Mouse (Mus musculus) mature B cell (primary cell): Measurements from ENCODE around the gene Tgfbr2.

Experiments used
- in situ Hi-C: fragments of 300-500 bp; cut with MboI; formaldehyde crosslinking; loops from 2 replicates; pipeline ENCODE4 v1.14.3; 2019

The Tgfbr2 gene

DNA sequence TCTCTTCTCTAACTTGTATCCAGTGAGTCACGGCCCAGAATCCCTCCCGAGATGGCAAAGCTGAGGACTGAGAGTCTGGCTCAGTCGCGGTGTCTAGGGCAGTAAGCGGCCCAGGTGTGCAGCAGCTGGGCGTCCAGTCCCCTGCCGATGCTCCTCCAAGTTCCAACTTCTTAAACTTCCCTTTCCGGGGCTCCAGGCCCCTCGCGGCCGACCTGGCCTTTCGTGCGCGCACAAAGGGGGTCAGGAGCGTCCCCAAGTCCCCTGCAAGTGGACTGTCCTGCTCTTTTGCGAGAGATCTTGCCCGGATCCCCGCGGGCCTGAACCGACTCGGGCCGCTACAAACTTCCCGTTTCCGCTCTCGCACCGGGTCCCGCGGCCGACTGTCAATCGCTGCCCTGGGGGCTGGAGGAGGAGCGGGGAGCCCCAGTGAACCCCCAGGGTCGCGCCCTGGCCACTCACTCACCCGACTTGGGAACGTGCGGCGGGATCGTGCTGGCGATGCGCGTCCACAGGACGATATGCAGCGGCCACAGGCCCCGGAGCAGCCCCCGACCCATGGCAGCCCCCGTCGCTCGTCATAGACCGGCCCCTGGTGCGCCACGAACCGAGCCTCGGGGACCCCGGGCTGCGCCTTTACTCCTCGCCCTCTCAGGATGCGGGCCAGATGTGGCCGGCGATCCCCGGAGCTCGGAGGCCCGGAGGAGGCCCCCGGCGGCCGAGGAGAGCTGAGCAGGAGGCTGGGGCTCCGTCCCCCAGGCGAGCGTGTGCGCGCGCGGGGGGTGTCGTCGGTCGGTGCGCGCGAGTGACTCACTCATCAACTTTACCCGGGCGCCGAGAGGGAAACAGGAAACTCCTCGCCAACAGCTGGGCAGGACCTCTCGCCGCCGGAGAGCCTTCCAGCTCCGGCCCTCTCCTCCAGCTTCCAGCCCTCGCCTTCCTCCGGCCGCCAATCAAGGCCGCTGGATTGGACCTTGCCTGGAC is at the start of gene Tgfbr2:
Gene Tgfbr2 (minus strand): TSS at position 880 of the 981 bp plus-strand sequence.
- in situ Hi-C loops: no loop called here

DNA sequence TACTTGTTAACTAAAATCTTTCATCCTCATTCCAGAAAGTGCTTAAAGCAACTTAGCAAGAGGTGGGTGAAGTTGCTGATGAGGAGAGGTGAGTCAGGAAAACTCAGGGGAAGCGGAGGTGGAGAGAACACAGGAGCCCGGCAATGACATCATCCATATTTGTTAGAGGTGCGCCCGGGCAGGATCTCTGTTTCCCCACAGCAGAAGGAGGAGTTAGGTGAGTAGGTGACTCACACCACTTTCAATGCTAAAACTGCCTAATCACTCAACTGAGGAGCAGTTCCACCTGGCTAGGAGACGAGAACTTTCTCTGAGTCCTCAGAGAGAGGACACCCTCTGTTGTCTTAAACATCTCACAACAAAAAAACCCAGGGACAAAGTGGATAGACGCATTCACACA is 48.2 kb upstream of the Tgfbr2 start:
- in situ Hi-C loops: no loop called here

DNA sequence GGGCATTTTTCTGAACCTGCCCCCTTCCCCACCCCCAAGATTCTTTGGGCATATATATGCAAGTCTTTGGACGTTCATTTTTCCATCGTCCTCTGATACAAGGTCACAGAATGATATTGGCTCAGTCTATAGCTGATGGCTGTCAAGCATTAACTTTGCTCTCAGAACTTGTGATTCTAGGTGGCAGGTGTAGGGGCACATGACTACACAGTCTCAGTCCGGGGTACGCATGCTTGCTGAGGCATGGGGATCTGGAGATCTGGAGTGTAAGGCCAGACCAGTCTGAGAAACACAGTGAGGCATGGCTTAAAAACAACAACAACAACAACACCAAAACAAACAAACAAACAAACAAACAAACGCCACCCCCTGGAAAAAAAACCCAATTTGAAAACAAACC is 47.5 kb upstream of the Tgfbr2 start:
- in situ Hi-C loops: no loop called here

DNA sequence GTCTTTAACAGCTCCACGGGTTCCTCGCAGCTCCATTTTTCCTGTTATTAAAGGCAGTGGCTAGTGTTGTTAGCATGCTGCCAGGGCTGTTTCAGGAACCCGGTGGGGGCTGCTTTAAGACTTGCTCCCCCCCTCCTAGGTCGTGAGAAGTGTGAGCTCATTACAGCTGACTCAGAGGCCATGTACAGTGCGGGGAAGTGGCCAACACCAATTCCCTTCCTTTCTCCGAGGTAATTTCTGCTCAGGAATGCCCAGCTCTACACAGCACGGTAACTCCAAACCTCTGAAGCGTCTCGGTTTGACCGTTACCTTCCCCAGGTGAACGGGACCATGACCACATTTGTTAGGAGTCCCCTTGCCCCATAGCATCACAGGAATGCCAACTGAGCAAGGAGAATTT is 46.8 kb upstream of the Tgfbr2 start:
- in situ Hi-C loops: no loop called here

DNA sequence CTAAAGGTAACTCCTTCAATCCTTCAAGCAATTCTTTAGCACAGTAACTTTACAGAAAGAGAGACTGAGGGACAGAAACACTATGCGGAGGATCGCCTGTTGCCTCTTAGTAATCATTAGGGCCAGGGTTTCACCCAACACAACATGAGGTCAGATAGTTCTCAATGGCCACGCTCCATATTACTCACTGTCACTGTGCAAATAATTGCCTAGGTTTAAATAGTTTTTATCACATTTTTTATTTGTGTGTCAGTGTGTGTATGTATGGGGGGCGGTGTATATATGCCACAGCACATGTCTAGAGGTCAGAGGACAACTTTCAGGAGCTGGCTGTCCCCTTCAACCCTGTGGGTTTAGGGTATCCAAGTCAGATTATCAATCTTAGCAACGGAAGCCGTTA is 46.4 kb upstream of the Tgfbr2 start:
- in situ Hi-C loops: no loop called here

DNA sequence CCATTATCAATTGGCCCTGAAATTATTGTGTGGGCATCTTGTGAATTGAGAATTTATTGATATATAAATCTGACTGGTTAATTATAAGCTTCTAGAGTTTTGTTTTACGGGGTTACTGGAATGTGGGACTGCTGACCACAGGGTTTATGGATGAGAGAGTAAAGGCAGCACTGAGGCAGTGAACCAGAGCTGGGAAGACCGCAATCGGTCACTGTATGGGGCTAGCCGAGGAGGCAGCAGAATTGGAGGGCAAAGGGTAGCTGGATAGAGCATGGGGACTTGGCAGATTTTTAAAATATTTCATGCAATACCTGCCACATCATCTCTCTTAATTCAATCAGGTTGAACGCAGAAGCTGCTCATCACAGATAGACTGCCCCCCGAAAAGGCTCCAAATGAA is 45.5 kb upstream of the Tgfbr2 start:
- in situ Hi-C loops: no loop called here

DNA sequence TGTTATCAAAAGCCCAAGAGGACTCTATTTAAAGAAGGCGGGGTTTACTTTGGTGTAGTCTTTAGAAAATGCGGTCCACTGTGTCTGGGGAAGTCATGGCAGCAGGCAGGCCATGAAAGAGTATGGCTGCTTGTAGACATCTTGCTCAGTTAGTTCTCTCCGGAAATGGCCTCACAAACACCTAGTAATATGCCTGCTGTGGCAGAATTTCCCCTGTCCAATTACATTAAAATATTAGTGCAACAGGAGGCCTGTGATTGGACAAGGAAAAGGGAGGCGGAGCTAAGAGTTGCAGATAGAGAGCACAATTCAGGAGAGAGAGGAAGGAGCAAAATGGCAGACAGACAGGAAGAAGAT is 45.0 kb upstream of the Tgfbr2 start:
- in situ Hi-C loops: no loop called here

DNA sequence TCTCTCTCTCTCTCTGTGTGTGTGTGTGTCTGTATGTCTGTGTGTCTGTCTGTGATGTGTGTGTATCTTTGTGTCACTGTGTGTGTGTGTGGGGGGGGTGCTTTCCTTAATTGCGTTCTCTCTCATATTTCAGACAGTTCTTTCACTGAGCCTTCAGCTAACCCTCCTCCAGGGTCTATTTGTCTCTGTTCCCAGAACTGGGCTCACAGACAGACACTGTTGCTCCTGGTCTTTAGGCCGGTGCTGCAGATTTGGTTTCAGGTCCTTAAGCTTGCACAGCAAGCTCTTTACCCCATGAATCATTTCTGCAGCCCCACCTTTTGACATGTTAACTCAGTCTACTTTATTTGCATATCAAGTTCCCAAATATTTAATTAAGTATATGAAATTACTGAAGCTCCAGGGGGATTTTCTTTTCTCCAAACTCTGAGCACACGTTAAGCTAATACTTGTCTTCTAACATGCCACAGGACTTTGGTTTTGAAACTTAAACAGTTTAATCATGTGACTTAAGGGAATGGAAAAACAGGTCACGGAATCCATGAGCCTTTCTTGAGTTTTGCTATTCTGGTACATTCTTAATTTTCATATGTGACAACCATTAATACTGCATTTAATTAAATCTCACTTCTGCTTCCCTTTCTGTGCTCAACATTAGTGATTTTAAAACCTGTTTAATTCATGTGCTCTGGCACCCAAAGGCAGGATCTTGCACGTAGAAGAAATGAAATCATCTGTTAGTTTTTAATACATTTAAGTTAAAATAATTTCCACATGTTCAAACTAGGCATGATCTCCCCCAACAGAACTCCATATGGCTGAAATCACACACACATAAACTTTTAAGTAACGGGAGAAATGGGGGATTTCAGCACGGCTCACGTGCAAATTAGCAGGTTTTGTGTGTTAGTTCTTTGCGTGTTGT is 44.3 kb upstream of the Tgfbr2 start:
- in situ Hi-C loops: loop anchor here (10.0 kb wide), 1 partner anchor 145 kb away; no protein-coding TSS in a partner anchor

DNA sequence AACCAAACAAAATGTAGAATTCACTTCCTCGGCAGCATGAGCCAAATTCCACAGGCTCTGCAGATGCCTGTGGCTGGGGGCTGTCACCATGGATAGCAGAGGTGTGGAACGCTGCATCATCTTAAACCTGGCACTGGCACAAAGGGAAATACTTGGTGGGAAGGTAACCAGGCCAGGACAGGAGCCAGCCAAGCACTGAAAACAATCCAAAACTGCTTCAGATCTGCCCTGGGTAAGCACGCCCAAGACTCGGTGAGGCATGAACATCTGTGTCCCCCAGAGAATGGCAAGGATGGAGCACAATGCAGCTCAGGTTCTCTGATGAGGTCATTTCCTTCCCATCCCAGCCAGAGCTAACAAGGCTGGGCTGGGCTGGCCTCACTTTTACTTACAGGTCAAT is 43.6 kb upstream of the Tgfbr2 start:
- in situ Hi-C loops: loop anchor here (10.0 kb wide), 1 partner anchor 146 kb away; no protein-coding TSS in a partner anchor

DNA sequence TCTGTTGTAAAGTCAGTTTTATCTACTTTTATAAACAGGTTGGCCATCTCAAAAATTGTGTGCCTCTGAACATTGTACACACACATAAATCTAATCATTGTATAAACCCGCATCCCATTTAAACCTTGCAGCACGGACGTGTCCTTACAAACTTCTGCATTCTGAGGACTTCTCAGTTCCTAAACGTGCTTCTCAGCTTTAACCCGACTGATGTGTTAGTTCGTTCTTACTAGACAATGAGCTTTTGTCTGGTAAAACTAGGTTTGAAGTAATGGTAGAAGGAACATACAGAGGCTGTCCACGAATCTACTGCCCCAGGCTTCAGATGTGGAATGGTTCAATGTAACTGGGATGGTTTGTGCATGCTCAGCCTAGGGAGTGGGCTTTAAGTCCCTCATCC is 41.9 kb upstream of the Tgfbr2 start:
- in situ Hi-C loops: loop anchor here (10.0 kb wide), 1 partner anchor 148 kb away; no protein-coding TSS in a partner anchor

DNA sequence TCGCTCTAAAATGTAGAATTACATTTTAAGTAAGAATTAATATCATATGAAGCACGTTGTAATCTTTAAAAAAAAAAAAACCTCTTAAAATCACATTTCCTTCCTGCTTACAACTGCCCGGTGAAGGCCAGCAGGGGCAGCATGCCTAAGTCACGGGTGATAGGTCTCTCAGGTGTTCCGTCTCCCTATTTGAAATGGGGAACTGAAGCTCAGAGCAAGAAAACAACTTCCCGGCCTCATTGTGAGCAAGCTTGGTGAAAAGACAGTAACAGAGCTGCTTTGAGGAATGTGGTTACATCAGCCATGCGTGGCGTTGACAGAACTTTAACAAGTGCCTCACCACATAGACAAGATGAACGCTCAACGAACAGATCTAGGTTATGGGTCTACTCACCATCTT is 41.5 kb upstream of the Tgfbr2 start:
- in situ Hi-C loops: loop anchor here (10.0 kb wide), 1 partner anchor 148 kb away; no protein-coding TSS in a partner anchor

DNA sequence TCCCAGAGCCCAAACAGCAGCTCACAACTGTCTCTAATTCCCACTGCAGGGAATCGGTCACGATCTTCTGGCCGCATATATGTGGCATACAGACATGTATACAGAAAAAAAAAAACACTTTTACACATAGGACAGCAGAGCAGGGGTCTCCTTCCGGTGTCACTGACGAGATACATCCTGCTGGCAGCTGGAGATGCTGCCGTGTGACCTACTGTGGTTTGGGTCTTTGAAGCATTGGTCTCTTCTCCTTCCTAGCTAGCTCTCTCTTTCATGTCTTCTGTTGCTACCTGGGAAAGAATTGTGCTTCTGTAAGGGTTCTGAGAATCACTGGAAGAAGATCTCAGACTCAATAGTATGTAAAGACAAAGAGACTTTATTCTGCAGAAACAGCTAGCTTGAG is 39.1 kb upstream of the Tgfbr2 start:
- in situ Hi-C loops: loop anchor here (10.0 kb wide), 1 partner anchor 151 kb away; no protein-coding TSS in a partner anchor

DNA sequence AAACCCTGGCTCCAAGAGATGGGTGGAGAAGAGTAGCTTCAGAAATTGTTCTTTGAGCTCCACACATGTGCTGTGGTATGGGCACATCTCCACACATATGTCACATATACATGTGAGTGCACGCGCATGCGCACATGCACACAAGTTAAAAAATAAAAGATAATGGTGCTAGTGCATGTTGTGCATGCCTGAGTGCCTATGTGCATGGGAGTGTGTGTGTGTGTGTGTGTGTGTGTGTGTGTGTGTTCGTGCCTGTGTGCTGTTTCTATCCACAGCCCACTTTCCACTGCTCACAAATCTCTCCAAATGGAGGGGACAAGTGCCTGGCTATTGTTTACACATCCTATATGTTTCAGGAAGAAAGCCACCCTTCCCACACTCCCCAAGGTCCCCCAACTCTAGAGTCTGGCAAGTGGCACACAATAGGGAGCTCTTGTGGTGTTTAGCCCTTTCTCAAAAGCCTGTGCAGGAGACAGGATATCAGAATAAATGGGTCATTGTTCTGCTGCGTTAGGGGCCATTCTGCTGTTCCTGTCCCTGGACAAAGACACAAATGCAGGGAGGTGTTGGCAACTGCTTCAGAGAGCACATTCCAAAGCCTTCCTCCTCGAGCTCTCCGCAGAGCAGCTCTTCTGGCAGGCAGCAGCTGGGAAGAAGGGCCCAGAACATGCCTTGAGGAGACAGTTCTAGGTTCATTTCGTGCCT is 37.9 kb upstream of the Tgfbr2 start:
- in situ Hi-C loops: loop anchor here (10.0 kb wide), 1 partner anchor 152 kb away; no protein-coding TSS in a partner anchor

DNA sequence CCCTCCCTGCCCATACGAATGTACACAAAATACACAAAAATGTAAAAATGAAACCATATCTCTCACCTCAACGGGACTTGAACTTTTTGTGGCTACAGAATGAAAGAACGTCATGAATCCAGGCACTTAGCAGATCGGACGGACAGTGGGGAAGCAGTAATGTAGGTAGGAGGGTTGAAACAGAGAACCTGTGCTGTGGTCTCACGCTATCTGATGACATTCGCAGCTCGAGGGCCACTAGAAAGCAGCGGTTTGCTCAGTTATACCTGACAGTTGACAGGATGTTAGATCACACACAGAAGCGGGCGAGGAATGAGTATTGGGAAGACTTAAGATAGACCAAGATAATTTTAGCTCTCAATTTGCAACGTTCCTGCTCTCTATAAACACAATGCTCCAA is 36.9 kb upstream of the Tgfbr2 start:
- in situ Hi-C loops: loop anchor here (10.0 kb wide), 1 partner anchor 153 kb away; no protein-coding TSS in a partner anchor

DNA sequence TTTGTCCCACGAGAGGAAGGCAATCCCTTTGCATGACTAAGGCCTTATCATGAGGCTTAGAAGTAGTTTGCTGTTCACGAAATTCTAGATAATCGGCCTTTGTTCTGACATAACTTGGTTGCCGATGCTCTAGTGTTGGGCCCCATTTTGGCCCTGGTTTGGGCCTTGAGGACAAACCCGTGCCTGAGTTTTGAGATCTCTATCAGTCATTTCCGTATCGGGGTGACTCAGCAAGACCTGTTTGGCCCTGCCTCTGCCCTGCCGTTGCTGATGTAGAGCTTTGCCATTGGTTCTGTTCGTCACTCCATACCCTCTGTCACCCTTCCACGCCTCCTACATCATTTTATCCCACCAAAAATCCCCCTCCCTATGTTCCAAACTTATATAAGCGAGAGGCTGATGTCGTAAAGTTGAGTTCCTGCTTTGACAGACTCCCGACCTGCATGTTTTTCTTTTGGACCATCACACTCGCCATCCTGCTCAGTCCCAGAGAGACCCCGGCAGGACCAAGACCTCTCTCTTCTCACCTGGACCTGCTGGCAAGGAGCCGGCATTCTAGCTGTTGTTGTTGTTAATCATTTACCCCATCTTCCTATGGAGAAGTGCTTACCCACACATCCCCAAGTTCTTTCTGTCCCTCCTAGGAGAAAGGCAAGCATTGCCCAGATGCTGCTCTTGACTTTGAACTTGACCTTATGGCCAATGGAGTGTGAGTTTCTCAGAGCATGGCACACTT is 33.2 kb upstream of the Tgfbr2 start:
- in situ Hi-C loops: no loop called here

DNA sequence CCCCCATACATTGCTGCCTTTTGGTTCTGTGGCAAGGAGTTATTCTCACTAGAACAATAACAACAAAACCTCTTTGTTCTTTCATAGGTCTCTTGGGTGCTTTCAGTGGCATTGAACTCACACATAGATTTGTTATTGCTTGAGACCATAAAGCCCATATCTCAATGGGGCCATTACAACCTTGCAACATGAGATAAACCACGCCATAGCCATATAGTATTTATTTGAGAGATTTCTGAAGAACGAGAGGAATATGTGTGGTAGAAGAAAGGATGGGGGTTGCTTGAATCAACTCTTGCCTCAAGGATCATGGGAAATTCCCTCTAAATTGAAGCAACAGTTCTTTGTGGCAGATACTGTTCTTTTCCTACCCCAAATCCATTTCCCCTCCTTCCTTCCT is 31.7 kb upstream of the Tgfbr2 start:
- in situ Hi-C loops: no loop called here

DNA sequence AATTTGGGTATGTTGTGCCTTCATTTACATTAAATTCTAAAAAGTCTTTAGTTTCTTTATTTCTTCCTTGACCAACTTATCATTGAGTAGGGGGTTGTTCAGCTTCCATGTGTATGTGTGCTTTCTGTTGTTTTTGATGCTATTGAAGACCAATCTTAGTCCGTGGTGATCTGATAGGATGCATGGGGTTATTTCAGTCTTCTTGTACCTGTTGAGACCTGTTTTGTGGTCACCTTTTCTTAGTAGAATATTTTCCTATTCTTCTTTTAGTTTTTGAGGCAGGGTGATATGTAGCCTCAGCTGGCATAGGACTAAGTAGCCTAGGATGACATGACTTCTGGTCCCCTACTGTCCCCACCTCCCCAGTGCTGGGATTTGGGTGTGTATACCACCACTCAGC is 28.5 kb upstream of the Tgfbr2 start:
- in situ Hi-C loops: no loop called here

DNA sequence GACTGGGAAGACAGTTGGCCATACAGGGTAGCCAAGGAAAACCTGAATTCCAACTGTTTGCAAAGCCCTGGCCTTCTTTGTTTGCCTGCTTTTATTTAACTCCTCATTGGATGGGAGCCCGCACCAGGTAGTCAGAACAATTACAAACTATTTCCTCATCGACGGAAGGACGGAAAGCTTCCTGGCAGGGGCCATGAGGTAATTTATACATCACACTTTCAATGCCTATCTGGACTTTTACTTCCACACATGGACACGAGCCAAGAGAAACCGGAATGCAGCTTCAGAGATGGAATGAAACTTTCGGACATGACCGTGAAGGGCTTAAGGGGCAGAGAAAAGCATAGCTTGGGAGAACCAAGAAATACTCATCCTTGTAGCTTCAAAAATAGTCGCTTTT is 24.0 kb upstream of the Tgfbr2 start:
- in situ Hi-C loops: no loop called here

DNA sequence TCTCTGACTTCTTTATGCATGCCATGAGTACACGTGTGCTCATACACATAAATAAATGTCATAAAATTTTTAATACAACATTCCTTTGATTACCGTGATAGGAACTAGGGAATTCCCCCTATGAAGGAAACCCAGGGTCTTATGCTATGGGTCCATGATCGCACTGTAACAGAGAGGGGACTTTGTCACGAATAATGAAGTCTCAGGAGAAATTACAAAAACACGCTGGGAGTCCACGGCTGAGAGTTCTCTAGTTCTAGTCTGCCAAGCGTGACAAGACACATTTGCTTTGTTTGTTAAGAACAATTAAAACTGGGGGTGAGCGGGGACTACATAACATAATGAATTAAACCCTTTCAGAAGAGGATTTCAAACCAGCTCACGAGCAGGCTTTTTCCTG is 23.3 kb upstream of the Tgfbr2 start:
- in situ Hi-C loops: no loop called here

DNA sequence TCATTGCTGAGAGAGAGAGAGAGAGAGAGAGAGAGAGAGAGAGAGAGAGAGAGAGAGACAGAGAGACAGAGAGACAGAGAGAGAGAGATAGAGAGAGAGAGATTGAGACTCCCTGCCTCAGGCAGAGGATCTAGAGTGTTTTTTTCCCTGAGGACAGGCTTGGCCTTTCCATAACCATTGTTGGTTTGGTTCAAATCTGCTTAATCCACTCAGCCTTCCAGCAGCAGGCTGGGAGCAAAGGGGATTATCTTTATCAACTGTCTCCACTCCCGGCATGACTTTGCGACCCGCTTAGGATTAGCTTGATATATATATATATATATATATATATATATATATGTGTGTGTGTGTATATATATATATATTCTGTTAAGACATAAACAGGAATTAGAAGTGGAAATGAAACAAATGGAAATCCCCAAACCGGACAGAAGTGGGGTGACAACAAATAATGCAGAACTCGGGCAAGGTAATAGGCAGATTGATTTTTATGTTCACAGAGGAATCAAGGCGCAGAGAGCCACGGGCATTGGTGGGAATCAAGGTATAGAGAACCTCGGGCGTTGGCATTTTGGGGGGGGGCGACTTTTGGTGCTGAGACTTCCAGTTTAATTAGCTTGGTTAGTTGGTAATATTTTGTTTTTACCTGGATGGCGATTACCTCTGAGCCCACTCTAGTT is 22.5 kb upstream of the Tgfbr2 start:
- in situ Hi-C loops: no loop called here
